ENCODE assay signal across 20 mouse cellular contexts in genomic region chr1:21613933-21614332, GRCm38 (mm10).
DNase-seq lines count a peak whose midpoint lies in the region; ATAC-seq lines count a peak whose summit lies in the region.
"Had no signal": no experiment of that assay in that cellular context is flagged by ENCODE, and none has a peak within 500 bp of the region (broad histone marks: within the 10 kb centered on the region; RNA-seq: fewer than 3 reads in every experiment).

No protein-coding gene starts in this region.

- no peak overlapping the region for H3K9ac ChIP-seq in embryonic facial prominence, embryonic 14.5 days (ENCODE audit: low read depth, low read length)
- no peak overlapping the region for H3K9ac ChIP-seq in heart, embryonic 13.5 days
- H3K9ac ChIP-seq: embryonic facial prominence, embryonic 15.5 days; limb, embryonic 12.5 days; liver, embryonic 13.5 days; midbrain, embryonic 12.5 days had no signal

- no peaks in the 10 kb centered on the region for H3K9me3 ChIP-seq in embryonic facial prominence, embryonic 14.5 days (ENCODE audit: control insufficient read depth, low read length)
- H3K9me3 ChIP-seq in embryonic facial prominence, embryonic 10.5 days = no peaks in the 10 kb centered on the region
- H3K9me3 ChIP-seq in heart, embryonic 13.5 days = no peaks in the 10 kb centered on the region
- H3K9me3 ChIP-seq: embryonic facial prominence, embryonic 15.5 days; limb, embryonic 12.5 days; liver, embryonic 13.5 days; midbrain, embryonic 12.5 days had no signal

- WGBS in embryonic facial prominence, embryonic 14.5 days = 46% methylated on average over 2 of the region's 2 CpGs
- WGBS in embryonic facial prominence, embryonic 10.5 days = 72% methylated on average over 2 of the region's 2 CpGs
- 17% methylated on average over 2 of the region's 2 CpGs for WGBS in heart, embryonic 13.5 days

- DNase-seq in embryonic facial prominence, embryonic 14.5 days (ENCODE audit: low spot score) = peak; percentile 51
- DNase-seq in embryonic facial prominence, embryonic 10.5 days (ENCODE audit: low spot score) = no peak
- DNase-seq in forelimb bud, embryonic 11.5 days (ENCODE audit: low read depth, low spot score) = peak; percentile 11
- peak; percentile 28 for DNase-seq in lung, postnatal 10 days
- DNase-seq in gastrocnemius, postnatal 25 days = no peak
- no peak for DNase-seq in right cerebral cortex, adult 18-20 months
- DNase-seq in left cerebral cortex, adult 18-20 months (ENCODE audit: low spot score in 2 of 2) = no peak
- DNase-seq: adrenal gland, postnatal 36 days; cerebellum, adult 2 months; kidney, postnatal 14 days; liver, embryonic 13.5 days; right cerebral cortex, postnatal 4 days had no signal

- no peak overlapping the region for H3K4me2 ChIP-seq in embryonic facial prominence, embryonic 14.5 days (ENCODE audit: low read depth, low read length)
- 0 out of 2 replicates have a peak overlapping the region, but pooled peaks have one; percentile 13 for H3K4me2 ChIP-seq in heart, embryonic 13.5 days
- H3K4me2 ChIP-seq: embryonic facial prominence, embryonic 15.5 days; limb, embryonic 12.5 days; liver, embryonic 13.5 days; midbrain, embryonic 12.5 days had no signal

- no peak overlapping the region for H3K4me3 ChIP-seq in embryonic facial prominence, embryonic 14.5 days (ENCODE audit: low read depth, low read length)
- H3K4me3 ChIP-seq in embryonic facial prominence, embryonic 10.5 days = no peak overlapping the region
- H3K4me3 ChIP-seq in heart, embryonic 13.5 days = no peak overlapping the region
- H3K4me3 ChIP-seq: embryonic facial prominence, embryonic 15.5 days; limb, embryonic 12.5 days; liver, embryonic 13.5 days; midbrain, embryonic 12.5 days had no signal

- no peak overlapping the region for H3K27ac ChIP-seq in embryonic facial prominence, embryonic 14.5 days (replicated peaks; ENCODE audit: low read depth, low read length)
- no peak overlapping the region for H3K27ac ChIP-seq in embryonic facial prominence, embryonic 10.5 days (replicated peaks)
- peak overlapping the region; percentile 74; the same call in 1 of the 2 replicates for H3K27ac ChIP-seq in heart, embryonic 13.5 days (replicated peaks)
- H3K27ac ChIP-seq: embryonic facial prominence, embryonic 15.5 days; limb, embryonic 12.5 days; liver, embryonic 13.5 days; macrophage; midbrain, embryonic 12.5 days had no signal

- H3K36me3 ChIP-seq in embryonic facial prominence, embryonic 14.5 days (ENCODE audit: control insufficient read depth, insufficient read depth, low read length) = no peaks in the 10 kb centered on the region
- no peaks in the 10 kb centered on the region for H3K36me3 ChIP-seq in embryonic facial prominence, embryonic 10.5 days (replicated peaks)
- H3K36me3 ChIP-seq in heart, embryonic 13.5 days = no peaks in the 10 kb centered on the region
- H3K36me3 ChIP-seq: embryonic facial prominence, embryonic 15.5 days; limb, embryonic 12.5 days; liver, embryonic 13.5 days; midbrain, embryonic 12.5 days had no signal

- no peaks in the 10 kb centered on the region for H3K27me3 ChIP-seq in embryonic facial prominence, embryonic 14.5 days (replicated peaks; ENCODE audit: control insufficient read depth, insufficient read depth, low read length)
- H3K27me3 ChIP-seq in embryonic facial prominence, embryonic 10.5 days (replicated peaks; ENCODE audit: low read depth, poor library complexity, severe bottlenecking) = no peaks in the 10 kb centered on the region
- no peaks in the 10 kb centered on the region for H3K27me3 ChIP-seq in heart, embryonic 13.5 days (replicated peaks)
- H3K27me3 ChIP-seq: embryonic facial prominence, embryonic 15.5 days; limb, embryonic 12.5 days; liver, embryonic 13.5 days; midbrain, embryonic 12.5 days had no signal

- H3K4me1 ChIP-seq in embryonic facial prominence, embryonic 14.5 days (ENCODE audit: control insufficient read depth, insufficient read depth, low read length) = no peaks in the 10 kb centered on the region
- H3K4me1 ChIP-seq in embryonic facial prominence, embryonic 10.5 days = no peaks in the 10 kb centered on the region
- peaks cover 23% of the 10 kb centered on the region for H3K4me1 ChIP-seq in heart, embryonic 13.5 days
- H3K4me1 ChIP-seq: embryonic facial prominence, embryonic 15.5 days; limb, embryonic 12.5 days; liver, embryonic 13.5 days; midbrain, embryonic 12.5 days had no signal

- peak; percentile 50 for ATAC-seq in embryonic facial prominence, embryonic 14.5 days (ENCODE audit: low read depth)
- peak; percentile 66; the same call in 1 of the 2 replicates for ATAC-seq in heart, embryonic 13.5 days (ENCODE audit: extremely low read depth, insufficient number of reproducible peaks, low FRiP score, low TSS enrichment)
- ATAC-seq: activated CD4-positive, CD25-positive, alpha-beta regulatory T cell, adult 4 months; hindbrain, embryonic 16.5 days; intestine, postnatal 0 days had no signal

Comparison
In these comparisons a context has a peak if more than half of its experiments do, and no peak if none do; other contexts are left out.
1. DNase-seq: peak in embryonic facial prominence, embryonic 14.5 days (single experiment), forelimb bud, embryonic 11.5 days (single experiment) and lung, postnatal 10 days (single experiment); none in embryonic facial prominence, embryonic 10.5 days (single experiment), gastrocnemius, postnatal 25 days (single experiment), right cerebral cortex, adult 18-20 months (single experiment) and left cerebral cortex, adult 18-20 months (0 of 2).